Mouse (Mus musculus) ES-Bruce4 (cell line): Measurements from ENCODE around the gene Gli2.

Source experiments
- CTCF ChIP-seq: IDR thresholded peaks from one replicate; pipeline ENCODE4 v1.8.1; 2011; ENCODE audit warnings: low read depth, low read length
- EP300 ChIP-seq: IDR thresholded peaks from 2 replicates; pipeline ENCODE4 v1.6.1; 2011; ENCODE audit warnings: low read depth, low read length; ENCODE audit not compliant: insufficient read depth
- POLR2A ChIP-seq: IDR thresholded peaks from one replicate; pipeline ENCODE4 v1.8.1; 2011; ENCODE audit warnings: low read length; ENCODE audit not compliant: insufficient read depth

- TF ChIP-seq POLR2A (no peak), CTCF (no peak), EP300 (no peak)
Observed at GRCm38 (mm10) chr1:118940269-118940840, 113.1 kb downstream of the Gli2 start.
